Mouse (Mus musculus) liver, embryonic 13.5 days (tissue): ENCODE results near the gene Wipi2. TPM values are rescaled to one million over a fixed set of nuclear protein-coding genes. Genes with fewer than 3 reads are reported as not detected.
A peak's percentile ranks its signal among the peaks of the same experiment; 100 is the strongest.

Source experiments
- ATAC-seq: fragments of 200-750 bp; cut with Nextera tagmentation; 2 replicates; pipeline ENCODE4 v1.8.0; 2017; ENCODE audit warnings: low read depth, mild to moderate bottlenecking, moderate number of reproducible peaks, moderate library complexity
- DNase-seq: peaks from one replicate; pipeline ENCODE4 v3.0.0; 2022
- H3K27ac ChIP-seq: fragments of 300-500 bp; sonication (generic); 2 replicates; pipeline ENCODE4 v1.5.1; 2015; ENCODE audit warnings: moderate library complexity, mild to moderate bottlenecking, inconsistent platforms
- H3K27me3 ChIP-seq: fragments of 300-500 bp; sonication (generic); 2 replicates; pipeline ENCODE4 v1.6.1; 2015; ENCODE audit warnings: mild to moderate bottlenecking, inconsistent platforms
- H3K36me3 ChIP-seq: fragments of 300-500 bp; sonication (generic); 2 replicates; pipeline ENCODE4 v1.6.1; 2015; ENCODE audit warnings: mild to moderate bottlenecking, inconsistent platforms
- H3K4me1 ChIP-seq: fragments of 300-500 bp; sonication (generic); replicated peaks from 2 replicates; pipeline ENCODE4 v1.6.1; 2015; ENCODE audit warnings: inconsistent platforms
- H3K4me2 ChIP-seq: fragments of 300-500 bp; sonication (generic); 2 replicates; pipeline ENCODE4 v1.6.1; 2015; ENCODE audit warnings: inconsistent platforms, mild to moderate bottlenecking, moderate library complexity
- H3K4me3 ChIP-seq: fragments of 300-500 bp; sonication (generic); replicated peaks from 2 replicates; pipeline ENCODE4 v1.5.1; 2015; ENCODE audit warnings: mild to moderate bottlenecking, inconsistent platforms
- H3K9ac ChIP-seq: fragments of 300-500 bp; sonication (generic); 2 replicates; pipeline ENCODE4 v1.6.1; 2015; ENCODE audit warnings: mild to moderate bottlenecking, inconsistent platforms
- H3K9me3 ChIP-seq: fragments of 300-500 bp; sonication (generic); replicated peaks from 2 replicates; pipeline ENCODE4 v1.6.1; 2016; ENCODE audit warnings: inconsistent platforms
- WGBS: fragments of 180-500 bp; shearing (Covaris S2); methylation state at CpG from one replicate; pipeline ENCODE4 v1.1.7; 2015; ENCODE audit not compliant: insufficient replicate concordance; 5-methylcytosine and 5-hydroxymethylcytosine counted together
- polyA plus RNA-seq: library from polyadenylated mRNA; unstranded; fragments of >200 nt; fragmentation: Nextera tagmentation; extraction: Ambion mirVana; gene quantifications from 2 replicates; pipeline ENCODE4 v1.2.1, GENCODE M21; 2015

Gene Wipi2
- 35.4 and 38.9 TPM in 2 replicates for polyA plus RNA-seq

DNA sequence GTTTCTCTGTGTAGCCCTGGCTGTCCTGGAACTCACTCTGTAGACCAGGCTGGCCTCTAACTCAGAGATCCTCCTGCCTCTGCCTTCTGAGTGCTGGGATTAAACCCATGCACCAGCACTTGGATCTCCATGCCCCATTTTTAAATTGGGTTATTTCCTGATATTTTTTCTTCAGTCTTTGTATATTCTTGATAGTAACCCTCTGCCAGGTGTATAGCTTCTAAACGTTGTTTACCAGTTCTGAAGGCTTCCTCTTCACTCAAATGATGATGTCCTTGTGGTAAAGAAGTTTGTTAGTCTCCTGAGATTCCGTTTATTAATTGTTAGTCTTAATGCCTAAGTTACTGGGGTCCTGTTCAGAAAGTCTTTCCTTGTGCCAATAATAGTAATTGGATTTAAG lies at the start of gene Wipi2:
Wipi2 (plus strand) TSS at position 301 of the 400 bp plus-strand sequence.
- Histone ChIP-seq H3K36me3 (peaks cover 19% of the 10 kb centered on the region), H3K4me3 (peak within 1 kb of the TSS; percentile 93), H3K4me1 (peaks cover 29% of the 10 kb centered on the region), H3K9me3 (no peaks in the 10 kb centered on the region), H3K27ac (peak within 1 kb of the TSS; percentile 86), H3K4me2 (peak within 1 kb of the TSS; percentile 90), H3K27me3 (no peaks in the 10 kb centered on the region), H3K9ac (peak within 1 kb of the TSS; percentile 98)
- WGBS: 69% methylated on average over 2 of the region's 2 CpGs
- no peak for ATAC-seq
- no peak for DNase-seq

- Histone ChIP-seq H3K27me3 (no peaks in the 10 kb centered on the region), H3K4me1 (no peaks in the 10 kb centered on the region), H3K36me3 (peaks cover 15% of the 10 kb centered on the region), H3K27ac (no peak overlapping the region), H3K9ac (no peak overlapping the region), H3K4me3 (no peak overlapping the region), H3K9me3 (peaks cover 6% of the 10 kb centered on the region; the same call in 1 of the 2 replicates), H3K4me2 (no peak overlapping the region)
- ATAC-seq: no peak
- WGBS: 73% methylated on average over 10 of the region's 10 CpGs
- no peak for DNase-seq
Observed at GRCm38 (mm10) chr5:142578192-142578591, 49.3 kb upstream of the Wipi2 start.

DNA sequence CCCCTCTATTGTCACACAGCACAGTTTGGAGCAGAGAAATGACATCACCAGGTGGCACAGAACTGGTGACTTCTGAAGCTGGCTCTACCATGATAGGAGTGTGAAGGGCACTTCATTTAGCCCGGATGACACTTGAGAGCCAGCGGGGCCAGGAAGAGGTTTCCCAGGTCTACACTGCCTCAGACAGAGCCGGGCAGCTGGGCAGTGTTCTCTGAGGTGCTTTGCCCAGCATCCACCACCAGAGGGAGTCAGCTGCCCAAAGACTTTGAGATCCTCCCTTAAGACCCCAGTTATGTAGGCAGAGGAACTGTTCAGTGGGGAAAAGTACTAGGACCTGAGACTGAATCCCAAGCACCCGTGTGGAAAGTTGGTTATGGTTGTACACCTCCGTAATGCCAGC lies 46.0 kb upstream of the Wipi2 start:
- DNase-seq: peak; percentile 11
- H3K4me2 ChIP-seq: no peak overlapping the region
- 8% methylated on average over 5 of the region's 5 CpGs for WGBS
- ATAC-seq: 0 out of 2 replicates have a peak, but pooled peaks have one; percentile 43
- no peak overlapping the region for H3K4me3 ChIP-seq
- H3K36me3 ChIP-seq: peaks cover 11% of the 10 kb centered on the region; the same call in 1 of the 2 replicates
- H3K9me3 ChIP-seq: peaks cover 6% of the 10 kb centered on the region; the same call in 1 of the 2 replicates
- no peak overlapping the region for H3K9ac ChIP-seq
- H3K27me3 ChIP-seq: no peaks in the 10 kb centered on the region
- H3K27ac ChIP-seq: no peak overlapping the region
- H3K4me1 ChIP-seq: no peaks in the 10 kb centered on the region

GRCm38 (mm10) chr5:142583616-142584126 lies 43.8 kb upstream of the Wipi2 start:
- Histone ChIP-seq H3K4me1 (no peaks in the 10 kb centered on the region; the same call in 1 of the 2 replicates), H3K4me2 (no peak overlapping the region), H3K27ac (no peak overlapping the region), H3K27me3 (no peaks in the 10 kb centered on the region), H3K4me3 (no peak overlapping the region), H3K9ac (no peak overlapping the region), H3K9me3 (peaks cover under 1% of the 10 kb centered on the region; the same call in 1 of the 2 replicates), H3K36me3 (peaks cover 6% of the 10 kb centered on the region; the same call in 1 of the 2 replicates)
- DNase-seq (no peak), ATAC-seq (no peak)
- 61% methylated on average over 14 of the region's 14 CpGs for WGBS

- WGBS: 63% methylated on average over 6 of the region's 6 CpGs
- Histone ChIP-seq H3K27ac (no peak overlapping the region), H3K27me3 (no peaks in the 10 kb centered on the region), H3K4me2 (no peak overlapping the region), H3K9me3 (no peaks in the 10 kb centered on the region), H3K4me3 (no peak overlapping the region), H3K36me3 (no peaks in the 10 kb centered on the region), H3K4me1 (peaks cover 17% of the 10 kb centered on the region; the same call in 1 of the 2 replicates), H3K9ac (no peak overlapping the region)
- ATAC-seq: no peak
- DNase-seq: no peak
Observed at GRCm38 (mm10) chr5:142590953-142591616, 36.4 kb upstream of the Wipi2 start.

GRCm38 (mm10) chr5:142595698-142596097 lies 31.8 kb upstream of the Wipi2 start:
- Histone ChIP-seq H3K4me3 (no peak overlapping the region), H3K9ac (no peak overlapping the region), H3K27ac (no peak overlapping the region), H3K4me2 (no peak overlapping the region), H3K9me3 (no peaks in the 10 kb centered on the region), H3K36me3 (no peaks in the 10 kb centered on the region), H3K27me3 (no peaks in the 10 kb centered on the region), H3K4me1 (peaks cover 27% of the 10 kb centered on the region)
- WGBS: 78% methylated on average over 3 of the region's 3 CpGs
- DNase-seq (no peak), ATAC-seq (no peak)

DNA sequence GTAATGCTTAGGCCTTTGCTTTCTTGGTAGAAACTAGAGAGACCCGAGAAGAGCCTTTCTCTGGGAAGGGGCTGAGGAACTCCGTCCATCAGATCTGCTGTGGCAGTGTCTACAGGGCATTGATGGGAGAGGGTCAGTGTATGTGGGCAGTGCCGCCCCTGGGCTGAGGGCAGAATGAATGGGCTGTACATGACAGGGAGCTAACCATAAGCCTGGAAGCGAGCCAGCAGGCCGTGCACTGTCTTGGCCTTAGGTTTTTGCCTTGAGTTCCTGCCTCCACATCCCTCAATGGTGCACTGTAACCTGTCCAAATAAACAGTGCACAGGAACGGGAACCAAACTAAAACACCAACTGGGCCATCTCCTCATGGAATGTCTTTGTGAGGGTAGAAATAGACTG lies 30.8 kb upstream of the Wipi2 start:
- 53% methylated on average over 6 of the region's 6 CpGs for WGBS
- Histone ChIP-seq H3K4me2 (no peak overlapping the region), H3K36me3 (no peaks in the 10 kb centered on the region), H3K4me3 (no peak overlapping the region), H3K9ac (no peak overlapping the region), H3K4me1 (peaks cover 28% of the 10 kb centered on the region), H3K27ac (no peak overlapping the region), H3K27me3 (no peaks in the 10 kb centered on the region), H3K9me3 (no peaks in the 10 kb centered on the region)
- ATAC-seq (no peak), DNase-seq (no peak)

GRCm38 (mm10) chr5:142597648-142598390 lies 29.7 kb upstream of the Wipi2 start:
- DNase-seq: no peak
- WGBS: 59% methylated on average over 6 of the region's 6 CpGs
- H3K4me1 ChIP-seq: peaks cover 29% of the 10 kb centered on the region
- no peak overlapping the region for H3K4me3 ChIP-seq
- no peaks in the 10 kb centered on the region for H3K27me3 ChIP-seq
- no peaks in the 10 kb centered on the region for H3K36me3 ChIP-seq
- H3K9ac ChIP-seq: no peak overlapping the region
- H3K27ac ChIP-seq: peak overlapping the region; percentile 79
- no peak overlapping the region for H3K4me2 ChIP-seq
- no peaks in the 10 kb centered on the region for H3K9me3 ChIP-seq
- peak; percentile 86 for ATAC-seq

DNA sequence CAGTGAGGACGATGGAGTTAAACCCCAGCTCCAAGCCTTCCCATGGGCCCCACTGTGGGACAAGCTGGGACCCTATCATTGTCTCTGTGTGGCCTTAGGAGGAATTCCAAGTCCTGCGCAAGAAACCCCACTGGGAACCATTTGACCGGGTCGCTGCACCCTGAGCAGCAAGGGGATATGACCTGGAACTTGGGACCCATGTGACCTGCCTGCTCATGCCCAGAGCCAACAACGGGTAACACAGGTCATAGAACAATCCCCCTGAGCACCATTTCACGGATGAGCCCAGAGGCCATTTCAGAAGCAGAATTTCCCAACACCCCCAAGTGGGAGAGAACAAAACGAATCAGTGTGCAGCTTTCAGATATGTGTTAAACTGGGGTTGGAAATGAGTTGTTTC lies 23.1 kb upstream of the Wipi2 start:
- no peaks in the 10 kb centered on the region for H3K36me3 ChIP-seq
- H3K4me3 ChIP-seq: no peak overlapping the region
- peaks cover 20% of the 10 kb centered on the region for H3K4me1 ChIP-seq
- WGBS: 56% methylated on average over 7 of the region's 7 CpGs
- peaks cover 29% of the 10 kb centered on the region for H3K27me3 ChIP-seq
- no peak for DNase-seq
- H3K9me3 ChIP-seq: no peaks in the 10 kb centered on the region
- H3K27ac ChIP-seq: peak overlapping the region; percentile 18; the same call in 1 of the 2 replicates
- H3K9ac ChIP-seq: no peak overlapping the region
- H3K4me2 ChIP-seq: no peak overlapping the region
- no peak; the same call in 1 of the 2 replicates for ATAC-seq

DNA sequence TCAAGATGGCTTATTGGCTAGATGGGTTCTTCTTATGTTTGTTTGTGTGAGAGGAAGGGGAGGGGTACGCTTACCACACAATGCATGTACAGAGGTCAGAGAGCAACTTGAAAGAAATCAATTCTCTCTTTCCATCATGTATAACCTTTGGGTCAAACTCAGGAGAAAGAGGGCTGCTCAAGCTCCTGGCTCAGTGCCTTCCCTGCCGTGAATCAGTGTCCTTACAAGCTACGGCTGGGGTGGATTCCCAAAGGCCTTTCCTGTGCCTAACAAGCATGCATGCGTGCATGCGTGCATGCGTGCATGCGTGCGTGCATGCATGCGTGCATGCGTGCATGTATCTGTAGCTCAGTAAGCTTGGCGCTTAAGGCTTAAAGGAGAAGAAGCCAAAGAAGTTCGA lies 22.2 kb upstream of the Wipi2 start:
- Histone ChIP-seq H3K4me1 (peaks cover 20% of the 10 kb centered on the region), H3K9ac (no peak overlapping the region), H3K4me3 (no peak overlapping the region), H3K4me2 (peak overlapping the region; percentile 24), H3K9me3 (no peaks in the 10 kb centered on the region), H3K27ac (no peak overlapping the region), H3K36me3 (no peaks in the 10 kb centered on the region), H3K27me3 (peaks cover 36% of the 10 kb centered on the region)
- WGBS: 75% methylated on average over 12 of the region's 12 CpGs
- DNase-seq (no peak), ATAC-seq (no peak)

DNA sequence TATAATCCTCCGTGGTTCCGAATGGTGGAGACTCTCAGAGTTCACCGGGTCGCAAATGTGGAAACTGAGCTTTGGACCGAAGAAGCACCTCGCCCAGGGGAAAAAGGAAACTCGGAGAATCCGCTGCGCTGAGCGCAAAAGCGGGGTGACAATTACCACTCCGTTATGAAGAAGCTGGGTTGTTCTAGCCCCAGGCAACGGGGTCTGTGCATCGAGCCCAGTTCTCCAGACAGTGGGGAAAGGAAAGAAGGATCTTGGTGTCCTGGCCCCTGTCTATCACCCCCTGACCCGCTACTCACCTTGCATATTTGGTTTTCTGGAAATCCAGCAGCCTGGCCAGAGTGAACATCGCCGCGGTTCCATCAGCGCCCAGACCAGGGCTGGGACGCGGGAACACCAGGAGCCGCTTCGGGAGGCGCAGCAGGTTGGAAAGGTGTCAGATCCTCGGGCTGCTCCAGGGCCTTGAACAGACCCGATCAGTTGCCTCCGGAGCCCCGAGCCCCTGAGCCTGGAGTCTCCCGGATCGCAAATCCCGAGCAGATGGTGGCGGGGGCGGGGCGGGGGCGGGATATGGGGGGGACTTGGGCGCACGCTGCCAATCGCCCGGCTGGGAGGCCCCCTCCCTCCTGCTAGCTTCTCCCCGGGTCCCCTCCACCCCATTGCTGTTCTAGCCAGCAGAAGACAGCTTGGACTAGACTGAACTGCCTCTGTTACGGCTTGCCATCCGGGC lies 19.1 kb upstream of the Wipi2 start, which contains the start of gene Mmd2:
Mmd2 (minus strand) TSS at position 542 of the 730 bp plus-strand sequence.
- peak within 1 kb of the TSS; percentile 63 for H3K9ac ChIP-seq
- H3K4me2 ChIP-seq: peak within 1 kb of the TSS; percentile 38
- 5% methylated on average over 42 of the region's 42 CpGs for WGBS
- H3K9me3 ChIP-seq: no peaks in the 10 kb centered on the region
- peaks cover 36% of the 10 kb centered on the region for H3K27me3 ChIP-seq
- DNase-seq (no peak), ATAC-seq (peak; percentile 57)
- H3K4me1 ChIP-seq: peaks cover 12% of the 10 kb centered on the region; the same call in 1 of the 2 replicates
- no peak within 1 kb of the TSS; the same call in 1 of the 2 replicates for H3K27ac ChIP-seq
- peak within 1 kb of the TSS; percentile 51 for H3K4me3 ChIP-seq
- H3K36me3 ChIP-seq: no peaks in the 10 kb centered on the region
